Comparison of ENCODE assay signal across 7 mouse cellular contexts in genomic region chr4:152072121-152072601, GRCm38 (mm10). TPM values are rescaled to one million over a fixed set of nuclear protein-coding genes. Genes with fewer than 3 reads are reported as not detected.
DNase-seq lines count a peak whose midpoint lies in the region; ATAC-seq and TF ChIP-seq lines count a peak whose summit lies in the region.

Plekhg5 (plus strand) TSS chr4:152072498.

- DNase-seq in testis, postnatal 14 days (ENCODE audit: low spot score), result no peak
- DNase-seq in layer of hippocampus, postnatal 10 days (ENCODE audit: low spot score in 2 of 2), result peak in 1 of 2 experiments; percentile 63
- no peak for DNase-seq in right cerebral cortex, postnatal 36 days (ENCODE audit: low spot score in 2 of 2)

- no peak within 1 kb of the TSS for H3K9ac ChIP-seq in heart, embryonic 16.5 days (ENCODE audit: low read length)

- no peak for TF ChIP-seq POLR2A in testis, adult 2 months (IDR thresholded peaks at IDR 0.05; ENCODE audit: control insufficient read depth, low read depth, low read length)

- no peak within 1 kb of the TSS for H3K4me2 ChIP-seq in heart, embryonic 16.5 days (ENCODE audit: low read depth, low read length)

- no peaks in the 10 kb centered on the region for H3K27me3 ChIP-seq in testis, adult 2 months (ENCODE audit: control insufficient read depth, insufficient read depth, low read length)
- H3K27me3 ChIP-seq in heart, embryonic 16.5 days (ENCODE audit: control insufficient read depth, insufficient read depth, low read length), result no peaks in the 10 kb centered on the region

- peak within 1 kb of the TSS; percentile 59 for H3K27ac ChIP-seq in testis, adult 2 months (ENCODE audit: control insufficient read depth, insufficient read depth, low read depth, low read length)
- H3K27ac ChIP-seq in heart, embryonic 16.5 days (ENCODE audit: low read length), result no peak within 1 kb of the TSS

- WGBS in heart, embryonic 16.5 days, result 41% methylated on average over 10 of the region's 10 CpGs

- ATAC-seq in common myeloid progenitor, adult 5-6 weeks (replicated peaks; ENCODE audit: low read depth, poor library complexity, severe bottlenecking), result peak; percentile 79
- ATAC-seq in heart, embryonic 16.5 days (replicated peaks; ENCODE audit: extremely low read depth, insufficient read depth, low FRiP score), result no peak
- ATAC-seq in megakaryocyte progenitor cell, adult 5-6 weeks (replicated peaks; ENCODE audit: poor library complexity), result peak; percentile 71

- no peaks in the 10 kb centered on the region for H3K9me3 ChIP-seq in heart, embryonic 16.5 days (replicated peaks; ENCODE audit: control insufficient read depth, low read length)

- peaks cover 13% of the 10 kb centered on the region for H3K4me1 ChIP-seq in testis, adult 2 months (ENCODE audit: control insufficient read depth, insufficient read depth, low read length)
- H3K4me1 ChIP-seq in heart, embryonic 16.5 days (ENCODE audit: control insufficient read depth, insufficient read depth, low read length), result peaks cover 9% of the 10 kb centered on the region

- no peaks in the 10 kb centered on the region for H3K36me3 ChIP-seq in testis, adult 2 months (ENCODE audit: control insufficient read depth, insufficient read depth, low read length)
- no peaks in the 10 kb centered on the region for H3K36me3 ChIP-seq in heart, embryonic 16.5 days (ENCODE audit: control insufficient read depth, insufficient read depth)

- peak within 1 kb of the TSS; percentile 19; the same call in 1 of the 2 replicates for H3K4me3 ChIP-seq in testis, adult 2 months (ENCODE audit: control insufficient read depth, low read depth, low read length)
- no peak within 1 kb of the TSS for H3K4me3 ChIP-seq in heart, embryonic 16.5 days (ENCODE audit: low read length)

- TF ChIP-seq CTCF in testis, adult 2 months (IDR thresholded peaks at IDR 0.05; ENCODE audit: control insufficient read depth, insufficient read depth, insufficient replicate concordance, low read depth, low read length), result no peak

RNA-seq across cellular contexts. Expression of gene Plekhg5, which starts in this region (rescaled TPM):
- polyA plus RNA-seq in testis, adult 2 months (2012; rRNA removed), result 8.8 and 9.7 TPM in 2 replicates
- total RNA-seq in common myeloid progenitor, adult 5-6 weeks (2017), result 6.0 and 7.2 TPM in 2 replicates
- polyA plus RNA-seq in heart, embryonic 16.5 days (2015; fragmentation: Nextera tagmentation; extraction: Ambion mirVana), result 11.9 and 13.4 TPM in 2 replicates
- total RNA-seq in layer of hippocampus, postnatal 10 days (2021), result 10 to 100 TPM; 76.0 to 79.6 TPM
- total RNA-seq in megakaryocyte progenitor cell, adult 5-6 weeks (2015), result 0.66 and 1.2 TPM in 2 replicates
- total RNA-seq in megakaryocyte progenitor cell, adult 5-6 weeks (2017), result 1.6 and 2.6 TPM in 2 replicates
